Mouse (Mus musculus) adrenal gland (tissue): ENCODE results near the gene Fam214a.

Experiments
- intact Hi-C: fragments of 180-260 bp; cut with DNase I; formaldehyde crosslinking; loops from one replicate; pipeline ENCODE4 v1.15.1; 2025

Gene Fam214a

GRCm38 (mm10) chr9:74946713-74947402 is 5.8 kb upstream of the Fam214a start:
- intact Hi-C loops = no loop called here

- intact Hi-C loops = loop anchor here (5.0 kb wide), 2 partner anchors 44 to 71 kb away; no protein-coding TSS in a partner anchor
These were observed 1.2 kb upstream of the Fam214a start for GRCm38 (mm10) chr9:74951491-74951890.

GRCm38 (mm10) chr9:74952106-74952505 is 578 bp upstream of the Fam214a start:
- intact Hi-C loops = loop anchor here (5.0 kb wide), 2 partner anchors 45 to 70 kb away; no protein-coding TSS in a partner anchor

GRCm38 (mm10) chr9:74953265-74953958 is 728 bp downstream of the Fam214a start:
- intact Hi-C loops = loop anchor here (5.0 kb wide), 2 partner anchors 46 to 69 kb away; no protein-coding TSS in a partner anchor

GRCm38 (mm10) chr9:74953959-74954279 is 1.2 kb downstream of the Fam214a start:
- intact Hi-C loops = loop anchor here (5.0 kb wide), 2 partner anchors 47 to 68 kb away; no protein-coding TSS in a partner anchor

GRCm38 (mm10) chr9:74954387-74954786 is 1.7 kb downstream of the Fam214a start:
- intact Hi-C loops = loop anchor here (5.0 kb wide), 2 partner anchors 47 to 68 kb away; no protein-coding TSS in a partner anchor

GRCm38 (mm10) chr9:74960630-74961029 is 7.9 kb downstream of the Fam214a start:
- intact Hi-C loops = no loop called here

GRCm38 (mm10) chr9:74961073-74961575 is 8.4 kb downstream of the Fam214a start:
- intact Hi-C loops = no loop called here

GRCm38 (mm10) chr9:74963953-74964352 is 11.3 kb downstream of the Fam214a start:
- intact Hi-C loops = no loop called here

GRCm38 (mm10) chr9:74964866-74965384 is 12.2 kb downstream of the Fam214a start:
- intact Hi-C loops = loop anchor here (5.0 kb wide), 1 partner anchor 42 kb away; no protein-coding TSS in a partner anchor

GRCm38 (mm10) chr9:74966200-74966599 is 13.5 kb downstream of the Fam214a start:
- intact Hi-C loops = loop anchor here (5.0 kb wide), 1 partner anchor 41 kb away; no protein-coding TSS in a partner anchor

- intact Hi-C loops = loop anchor here (5.0 kb wide), 1 partner anchor 38 kb away; no protein-coding TSS in a partner anchor
These were observed 16.2 kb downstream of the Fam214a start for GRCm38 (mm10) chr9:74968647-74969428.

GRCm38 (mm10) chr9:74970591-74970990 is 17.9 kb downstream of the Fam214a start:
- intact Hi-C loops = no loop called here

- intact Hi-C loops = no loop called here
These were observed 18.7 kb downstream of the Fam214a start for GRCm38 (mm10) chr9:74971191-74971976.

GRCm38 (mm10) chr9:74972736-74973135 is 20.1 kb downstream of the Fam214a start:
- intact Hi-C loops = no loop called here

- intact Hi-C loops = no loop called here
These were observed 20.5 kb downstream of the Fam214a start for GRCm38 (mm10) chr9:74973154-74973553.

- intact Hi-C loops = no loop called here
These were observed 22.1 kb downstream of the Fam214a start for GRCm38 (mm10) chr9:74974758-74975157.

GRCm38 (mm10) chr9:74975416-74975815 is 22.7 kb downstream of the Fam214a start:
- intact Hi-C loops = no loop called here

GRCm38 (mm10) chr9:74975911-74976563 is 23.4 kb downstream of the Fam214a start:
- intact Hi-C loops = no loop called here

GRCm38 (mm10) chr9:74977251-74977650 is 24.6 kb downstream of the Fam214a start:
- intact Hi-C loops = no loop called here
